Mouse (Mus musculus) ES-E14 (cell line): ENCODE measurements around the gene Prp2. TPM values are rescaled to one million over a fixed set of nuclear protein-coding genes. Genes with fewer than 3 reads are reported as not detected.
"Not testable (repeated sequence)": the region's sequence is repeated elsewhere in the genome, so short reads cannot be mapped to it uniquely, and the experiment has no call there.

ENCODE experiments used
- DNase-seq: peaks from one replicate; pipeline ENCODE4 v3.0.0-alpha.2; 2013; ENCODE audit warnings: low read depth, low spot score
- H3K27ac ChIP-seq: 2 replicates; pipeline ENCODE4 v1.5.1; 2012; ENCODE audit warnings: low read depth, mild to moderate bottlenecking, low read length, moderate library complexity, mixed read lengths; ENCODE audit not compliant: poor library complexity, insufficient read depth, severe bottlenecking
- H3K36me3 ChIP-seq: 2 replicates; pipeline ENCODE4 v1.6.1; 2012; ENCODE audit warnings: mild to moderate bottlenecking, low read length, moderate library complexity, mixed read lengths; ENCODE audit not compliant: control insufficient read depth, poor library complexity, insufficient read depth, severe bottlenecking
- H3K4me1 ChIP-seq, 2 experiments: fragments of 150-350 bp in 1 of 2; sonication (generic) in 1 of 2; 2 replicates each; pipeline ENCODE4 v1.6.1; 2012; ENCODE audit warnings: low read length in 2 of 2, mild to moderate bottlenecking in 1 of 2, mixed read lengths in 1 of 2; ENCODE audit not compliant: control insufficient read depth in 2 of 2, insufficient read depth in 2 of 2, poor library complexity in 1 of 2
- H3K4me3 ChIP-seq, 2 experiments: fragments of 150-350 bp in 1 of 2; sonication (generic) in 1 of 2; 2 replicates each; pipeline ENCODE4 v1.5.1; 2012; ENCODE audit warnings: low read length in 2 of 2, low read depth in 1 of 2, mild to moderate bottlenecking in 1 of 2, mixed read lengths in 1 of 2; ENCODE audit not compliant: insufficient read depth in 1 of 2, poor library complexity in 1 of 2, severe bottlenecking in 1 of 2
- H3K9ac ChIP-seq: 2 replicates; pipeline ENCODE4 v1.6.1; 2012; ENCODE audit warnings: low read depth, mild to moderate bottlenecking, low read length, mixed read lengths; ENCODE audit not compliant: poor library complexity, insufficient read depth, severe bottlenecking
- H3K9me3 ChIP-seq: fragments of 150-350 bp; sonication (generic); 2 replicates; pipeline ENCODE4 v1.6.1; 2012; ENCODE audit warnings: low read depth, mild to moderate bottlenecking, low read length; ENCODE audit not compliant: control insufficient read depth, insufficient read depth
- CHD2 ChIP-seq: IDR thresholded peaks from 2 replicates; pipeline ENCODE4 v1.6.1; 2014; ENCODE audit warnings: mild to moderate bottlenecking, low read depth, low read length, inconsistent platforms
- HCFC1 ChIP-seq: IDR thresholded peaks from 2 replicates; pipeline ENCODE4 v1.6.1; 2012; ENCODE audit warnings: low read length, inconsistent platforms, borderline replicate concordance; ENCODE audit not compliant: insufficient read depth
- MAFK ChIP-seq: IDR thresholded peaks from 2 replicates; pipeline ENCODE4 v1.6.1; 2014; ENCODE audit warnings: mild to moderate bottlenecking, low read depth, low read length, inconsistent platforms; ENCODE audit not compliant: insufficient read depth
- ZC3H11A ChIP-seq: IDR thresholded peaks from 2 replicates; pipeline ENCODE4 v1.6.1; 2012; ENCODE audit warnings: low read depth, mild to moderate bottlenecking, inconsistent platforms, low read length, borderline replicate concordance
- ZNF384 ChIP-seq: IDR thresholded peaks from 2 replicates; pipeline ENCODE4 v1.6.1; 2012; ENCODE audit warnings: low read depth, low read length, inconsistent platforms
- in situ Hi-C, 2 experiments: fragments of 600-800 bp; cut with MboI; formaldehyde crosslinking; loops; one replicate each; pipeline ENCODE4 v1.15.1; 2025; ENCODE audit warnings: low sequenced_read_pairs in 2 of 2, inconsistent platforms in 1 of 2; ENCODE audit not compliant: unreplicated experiment in 2 of 2
- total RNA-seq: library from RNA; depleted of rRNA; stranded (reverse); fragments of 300-350 nt; gene quantifications from 2 replicates; pipeline ENCODE4 v1.2.3, GENCODE M21; 2012; rRNA removed

Prp2 gene
- not detected in 2 replicates for total RNA-seq

DNA sequence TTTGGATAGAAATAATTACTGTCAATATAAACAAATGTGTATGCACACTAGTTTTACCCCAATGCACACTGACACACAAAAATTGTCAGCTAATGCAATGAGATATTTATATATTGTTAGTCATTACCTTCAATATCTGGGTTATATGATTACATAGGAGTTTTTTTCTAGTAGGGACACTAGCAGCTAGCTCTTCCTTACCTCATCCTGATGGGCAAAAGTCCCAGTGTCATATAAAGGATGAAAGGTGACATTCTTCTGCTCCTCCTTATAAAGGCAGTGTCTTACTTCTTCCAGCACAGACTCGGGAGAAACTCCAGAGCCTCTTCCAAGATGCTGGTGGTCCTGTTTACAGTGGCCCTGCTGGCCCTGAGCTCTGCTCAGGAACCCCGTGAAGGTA is at the start of gene Prp2:
Gene Prp2, plus strand, starts transcription at position 301 of the 400 bp plus-strand sequence.
- H3K27ac ChIP-seq, in situ Hi-C loops: not testable (repeated sequence)

GRCm38 (mm10) chr6:132569509-132569908 is 26.2 kb upstream of the Prp2 start, which contains the start of gene Prh1:
Prh1 (plus strand) TSS chr6:132569809.
- H3K4me1 ChIP-seq, in situ Hi-C loops, DNase-seq, H3K9me3 ChIP-seq, H3K27ac ChIP-seq, H3K9ac ChIP-seq, H3K4me3 ChIP-seq, H3K36me3 ChIP-seq: not testable (repeated sequence)

More for the DNA sequence above, at the start of gene Prp2:
- H3K9ac ChIP-seq, H3K9me3 ChIP-seq, H3K4me1 ChIP-seq, DNase-seq, H3K4me3 ChIP-seq, H3K36me3 ChIP-seq: not testable (repeated sequence)

DNA sequence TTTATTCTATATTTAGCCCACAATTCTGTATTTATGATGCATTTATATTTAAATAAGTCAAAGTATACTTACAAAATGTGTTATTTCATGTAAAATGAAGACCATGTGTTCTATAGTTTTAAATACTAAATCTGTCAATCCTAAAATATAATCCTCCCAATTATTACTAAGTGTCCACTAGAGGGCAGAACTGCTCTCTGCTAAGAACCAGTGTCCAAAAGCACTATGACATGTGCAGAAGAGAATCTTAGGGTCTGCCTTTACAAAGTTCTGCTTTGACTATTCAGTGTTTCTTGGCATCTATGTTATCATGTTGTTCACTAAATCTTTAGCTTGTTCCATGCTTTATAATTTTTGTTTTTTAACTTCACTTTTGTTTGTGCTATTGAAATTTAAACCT is 53.7 kb downstream of the Prp2 start:
- H3K27ac ChIP-seq: no peak overlapping the region
- H3K9me3 ChIP-seq: no peaks in the 10 kb centered on the region
- H3K9ac ChIP-seq: no peak overlapping the region
- H3K4me1 ChIP-seq: no peaks in the 10 kb centered on the region
- H3K4me3 ChIP-seq: no peak overlapping the region
- TF ChIP-seq HCFC1: no peak
- TF ChIP-seq ZNF384: no peak
- TF ChIP-seq CHD2: no peak
- no peak for TF ChIP-seq MAFK
- TF ChIP-seq ZC3H11A: no peak
- in situ Hi-C loops: no loop called here
- no peaks in the 10 kb centered on the region for H3K36me3 ChIP-seq
- peak; percentile 24 for DNase-seq

Other genes starting within 250 kb of the Prp2 start
- gene Gm8882, start 231.8 kb upstream of the Prp2 start, total RNA-seq: not detected in 2 replicates
- gene Prh1, start 26.1 kb upstream of the Prp2 start, total RNA-seq: not detected in 2 replicates
- not detected in 2 replicates for gene A630073D07Rik, start 55.6 kb downstream of the Prp2 start, total RNA-seq
- not detected in 2 replicates for gene Tas2r120, start 61.0 kb downstream of the Prp2 start, total RNA-seq
- not detected in 2 replicates for gene Tas2r121, start 105.1 kb downstream of the Prp2 start, total RNA-seq
- not detected in 2 replicates for gene Tas2r122, start 116.0 kb downstream of the Prp2 start, total RNA-seq
- not detected in 2 replicates for gene Tas2r115, start 142.1 kb downstream of the Prp2 start, total RNA-seq
- gene Tas2r124, start 158.8 kb downstream of the Prp2 start, total RNA-seq: not detected in 2 replicates
- not detected in 2 replicates for gene Tas2r102, start 166.2 kb downstream of the Prp2 start, total RNA-seq
- not detected in 2 replicates for gene Tas2r136, start 182.2 kb downstream of the Prp2 start, total RNA-seq
- gene Tas2r117, start 206.9 kb downstream of the Prp2 start, total RNA-seq: not detected in 2 replicates